Mouse (Mus musculus) forebrain, embryonic 11.5 days (tissue): ENCODE measurements at regions not wholly inside any gene's neighbourhood (a gene's known extent, or its start where the extent isn't known, plus 50 kb on each side); places are given as distances from the start of the nearest gene placed in this dataset.

Source experiments
- ATAC-seq: fragments of 200-750 bp; cut with Nextera tagmentation; replicated peaks from 2 replicates; pipeline ENCODE4 v1.8.0; 2017; ENCODE audit warnings: moderate TSS enrichment; ENCODE audit not compliant: low FRiP score
- DNase-seq: peaks from one replicate; pipeline ENCODE4 v3.0.0-alpha.2; 2017; ENCODE audit warnings: low spot score
- H3K27ac ChIP-seq: fragments of 300-500 bp; sonication (generic); 2 replicates; pipeline ENCODE4 v1.5.1; 2014; ENCODE audit warnings: low read depth, low read length
- H3K27me3 ChIP-seq: fragments of 300-500 bp; sonication (generic); 2 replicates; pipeline ENCODE4 v1.6.1; 2014; ENCODE audit warnings: mild to moderate bottlenecking, low read length, mixed read lengths; ENCODE audit not compliant: control insufficient read depth, insufficient read depth
- H3K36me3 ChIP-seq: fragments of 300-500 bp; sonication (generic); 2 replicates; pipeline ENCODE4 v1.6.1; 2014; ENCODE audit warnings: mild to moderate bottlenecking, low read length, moderate library complexity, mixed read lengths; ENCODE audit not compliant: control insufficient read depth, insufficient read depth
- H3K4me1 ChIP-seq: fragments of 300-500 bp; sonication (generic); replicated peaks from 2 replicates; pipeline ENCODE4 v1.6.1; 2014; ENCODE audit warnings: low read length, mixed read lengths; ENCODE audit not compliant: control insufficient read depth, insufficient read depth
- H3K4me2 ChIP-seq: fragments of 300-500 bp; sonication (generic); 2 replicates; pipeline ENCODE4 v1.6.1; 2014; ENCODE audit warnings: low read depth, mild to moderate bottlenecking, low read length, moderate library complexity, mixed read lengths; ENCODE audit not compliant: severe bottlenecking
- H3K4me3 ChIP-seq: fragments of 300-500 bp; sonication (generic); 2 replicates; pipeline ENCODE4 v1.5.1; 2014; ENCODE audit warnings: low read depth, low read length
- H3K9ac ChIP-seq: fragments of 300-500 bp; sonication (generic); 2 replicates; pipeline ENCODE4 v1.6.1; 2014; ENCODE audit warnings: low read length
- H3K9me3 ChIP-seq: fragments of 300-500 bp; sonication (generic); 2 replicates; pipeline ENCODE4 v1.6.1; 2016; ENCODE audit warnings: low read length, mixed read lengths; ENCODE audit not compliant: control insufficient read depth
- WGBS: fragments of 180-500 bp; shearing (Covaris S2); extraction: QIAGEN DNeasy Blood & Tissue Kit; methylation state at CpG from one replicate; pipeline ENCODE4 v1.1.7; 2014; 5-methylcytosine and 5-hydroxymethylcytosine counted together

DNA sequence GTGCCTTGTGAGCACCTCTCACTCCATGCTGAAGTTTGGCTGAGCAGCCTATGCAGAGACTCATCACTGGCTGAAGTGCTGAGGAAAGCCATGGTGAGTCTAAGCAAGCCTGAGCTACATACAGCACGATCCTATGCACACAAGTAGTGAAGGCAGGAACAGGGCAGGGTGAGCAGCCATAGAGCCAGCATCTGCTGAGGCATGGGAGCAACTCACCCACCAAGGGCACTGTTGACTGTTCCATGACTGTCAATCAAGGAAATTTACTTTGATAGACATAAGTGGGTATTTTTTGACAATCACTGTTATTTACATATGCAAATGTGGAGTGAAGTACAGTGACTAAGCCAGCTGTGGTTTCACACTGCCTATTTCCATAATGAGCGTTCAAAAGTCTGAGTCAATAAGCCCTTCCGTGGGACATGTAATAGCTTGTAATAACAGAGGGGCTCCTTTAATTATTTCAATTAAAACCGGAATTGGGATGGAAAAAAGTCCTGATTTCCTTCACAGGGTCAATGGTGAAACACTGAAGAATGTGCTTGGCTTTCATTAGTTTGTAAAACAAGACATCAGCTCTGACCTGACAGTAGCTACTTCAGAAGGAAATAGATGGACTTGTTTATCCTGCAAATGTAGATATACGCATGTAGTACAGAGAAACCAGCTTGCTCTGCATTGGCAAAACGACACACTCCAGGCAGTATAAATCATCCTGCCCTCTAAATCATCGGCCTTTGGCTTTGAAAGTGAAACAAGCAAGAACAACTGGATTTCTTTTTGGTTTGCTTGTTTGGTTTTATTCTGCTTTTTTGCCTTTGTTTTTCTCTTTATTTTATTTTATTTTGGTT lies 62.1 kb downstream of the Tuba3b start:
- H3K4me3 ChIP-seq = no peak overlapping the region
- no peak overlapping the region for H3K4me2 ChIP-seq
- H3K9me3 ChIP-seq = no peaks in the 10 kb centered on the region
- no peaks in the 10 kb centered on the region for H3K27me3 ChIP-seq
- H3K9ac ChIP-seq = no peak overlapping the region
- ATAC-seq (peak; percentile 39; the same call in 1 of the 2 replicates), DNase-seq (no peak)
- H3K27ac ChIP-seq = no peak overlapping the region
- H3K4me1 ChIP-seq = no peaks in the 10 kb centered on the region
- WGBS = 84% methylated on average over 7 of the region's 7 CpGs
- H3K36me3 ChIP-seq = no peaks in the 10 kb centered on the region

DNA sequence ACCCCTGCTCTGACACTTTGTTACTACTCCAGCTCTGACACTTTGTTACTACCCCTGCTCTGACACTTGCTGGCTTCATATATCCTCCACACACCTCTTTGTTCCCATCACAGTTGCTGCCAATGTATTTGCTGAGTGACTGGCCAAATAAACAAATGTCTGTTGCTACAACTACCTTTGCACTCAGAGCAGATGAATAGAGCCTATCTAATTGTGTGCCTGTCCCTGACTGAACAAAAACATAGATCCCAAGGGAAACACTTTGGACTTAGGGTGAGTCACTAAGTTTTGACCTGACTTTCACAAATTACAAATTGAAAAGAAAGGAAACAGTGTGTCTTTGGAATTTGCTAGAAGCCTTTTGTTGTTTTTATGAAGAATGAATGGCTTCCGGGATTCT lies 64.0 kb downstream of the Tuba3b start:
- Histone ChIP-seq H3K36me3 (no peaks in the 10 kb centered on the region), H3K9ac (no peak overlapping the region), H3K27ac (no peak overlapping the region), H3K4me3 (no peak overlapping the region), H3K4me2 (no peak overlapping the region), H3K4me1 (0 out of 2 replicates have a peak, but pooled peaks cover 2% of the 10 kb centered on the region), H3K9me3 (no peaks in the 10 kb centered on the region), H3K27me3 (no peaks in the 10 kb centered on the region)
- DNase-seq = no peak
- WGBS = 91% methylated on average over 1 of the region's 1 CpGs
- ATAC-seq = no peak

DNA sequence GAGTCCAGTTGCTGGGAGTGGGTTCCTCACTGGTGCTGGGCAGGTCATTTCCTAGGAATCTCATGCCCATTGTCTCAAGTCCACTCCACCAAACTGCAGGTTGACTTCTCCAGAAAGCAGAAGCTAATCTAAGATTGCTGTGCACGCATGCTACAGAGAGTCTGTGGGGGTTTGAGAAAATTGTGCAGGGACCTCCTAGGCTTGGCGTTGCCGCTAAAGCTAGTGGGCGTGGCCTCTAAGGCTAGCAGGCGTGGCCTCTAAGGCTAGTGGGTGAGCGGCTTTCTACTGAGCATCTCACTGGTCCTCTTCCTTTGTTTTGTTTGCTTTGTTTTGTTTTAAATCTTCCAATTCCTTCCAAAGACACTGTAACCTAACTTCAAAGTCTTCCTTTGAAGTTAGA lies 59.5 kb upstream of the Rassf8 start:
- no peak overlapping the region for H3K9ac ChIP-seq
- no peak overlapping the region for H3K4me3 ChIP-seq
- H3K27ac ChIP-seq = no peak overlapping the region
- H3K4me1 ChIP-seq = 0 out of 2 replicates have a peak, but pooled peaks cover 2% of the 10 kb centered on the region
- no peaks in the 10 kb centered on the region for H3K9me3 ChIP-seq
- no peak for DNase-seq
- 43% methylated on average over 6 of the region's 6 CpGs for WGBS
- H3K4me2 ChIP-seq = no peak overlapping the region
- no peak for ATAC-seq
- no peaks in the 10 kb centered on the region for H3K27me3 ChIP-seq
- H3K36me3 ChIP-seq = no peaks in the 10 kb centered on the region

DNA sequence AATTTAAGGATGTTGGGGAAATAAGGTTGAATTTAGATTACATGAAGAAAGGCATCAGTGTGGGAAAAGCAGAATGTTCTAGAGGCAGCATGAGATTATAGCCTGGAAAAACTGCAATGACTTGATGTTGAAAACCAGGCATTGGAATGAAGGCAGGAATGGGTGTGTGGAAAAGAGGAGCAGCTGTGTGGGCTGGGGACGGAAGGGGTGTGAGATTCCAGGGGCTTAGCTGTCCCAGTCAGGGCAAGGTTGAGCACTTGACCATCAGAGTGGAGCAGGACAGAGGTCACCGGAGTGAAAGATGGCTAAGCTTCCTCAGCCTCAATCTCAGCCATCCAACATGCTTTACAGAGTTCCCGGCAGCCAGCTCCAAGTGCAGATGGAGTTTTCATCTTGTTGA lies 54.9 kb upstream of the Rassf8 start:
- 82% methylated on average over 3 of the region's 3 CpGs for WGBS
- Histone ChIP-seq H3K4me2 (no peak overlapping the region), H3K27ac (no peak overlapping the region), H3K9me3 (no peaks in the 10 kb centered on the region), H3K4me3 (no peak overlapping the region), H3K36me3 (no peaks in the 10 kb centered on the region), H3K9ac (no peak overlapping the region), H3K4me1 (no peaks in the 10 kb centered on the region), H3K27me3 (no peaks in the 10 kb centered on the region)
- DNase-seq (no peak), ATAC-seq (no peak)

DNA sequence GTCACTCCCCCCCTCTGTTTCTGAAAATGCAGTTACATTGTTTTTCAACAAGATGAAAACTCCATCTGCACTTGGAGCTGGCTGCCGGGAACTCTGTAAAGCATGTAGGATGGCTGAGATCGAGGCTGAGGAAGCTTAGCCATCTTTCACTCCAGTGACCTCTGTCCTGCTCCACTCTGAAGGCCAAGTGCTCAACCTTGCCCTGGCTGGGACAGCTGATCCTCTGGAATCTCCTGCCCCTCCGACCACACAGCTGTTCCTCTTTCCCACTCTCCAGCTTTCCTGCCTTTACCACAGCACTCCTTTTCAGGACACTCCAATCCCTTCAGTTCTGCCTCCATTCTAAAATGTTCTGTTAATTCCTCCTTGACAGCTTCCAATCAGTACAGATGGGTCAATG lies 51.7 kb upstream of the Rassf8 start:
- Histone ChIP-seq H3K27ac (no peak overlapping the region), H3K4me3 (no peak overlapping the region), H3K9me3 (no peaks in the 10 kb centered on the region), H3K4me1 (no peaks in the 10 kb centered on the region), H3K27me3 (no peaks in the 10 kb centered on the region), H3K4me2 (no peak overlapping the region), H3K9ac (no peak overlapping the region), H3K36me3 (no peaks in the 10 kb centered on the region)
- ATAC-seq (no peak), DNase-seq (no peak)
- 76% methylated on average over 3 of the region's 3 CpGs for WGBS
